Mouse (Mus musculus) thymus, postnatal 14 days (tissue): ENCODE measurements around the gene 0610010K14Rik.
A peak's percentile ranks its signal among the peaks of the same experiment; 100 is the strongest.

Experiments used
- DNase-seq: peaks from one replicate; pipeline ENCODE4 v3.0.0; 2021

The 0610010K14Rik gene

GRCm38 (mm10) chr11:70237457-70238167 lies at the start of gene 0610010K14Rik:
Gene 0610010K14Rik (minus strand): TSS chr11:70237914.
- DNase-seq, result peak; percentile 98

GRCm38 (mm10) chr11:70285686-70286085 lies 48.0 kb upstream of the 0610010K14Rik start:
- peak; percentile 68 for DNase-seq

- no peak for DNase-seq
These were observed 47.0 kb upstream of the 0610010K14Rik start for GRCm38 (mm10) chr11:70284757-70285156.

- no peak for DNase-seq
These were observed 46.0 kb upstream of the 0610010K14Rik start for GRCm38 (mm10) chr11:70283666-70284065.

GRCm38 (mm10) chr11:70280441-70280840 lies 42.7 kb upstream of the 0610010K14Rik start:
- no peak for DNase-seq

GRCm38 (mm10) chr11:70278961-70279360 lies 41.2 kb upstream of the 0610010K14Rik start:
- no peak for DNase-seq

GRCm38 (mm10) chr11:70271641-70272040 lies 33.9 kb upstream of the 0610010K14Rik start:
- DNase-seq, result no peak

- DNase-seq, result no peak
These were observed 28.7 kb upstream of the 0610010K14Rik start for GRCm38 (mm10) chr11:70266405-70266804.

- DNase-seq, result no peak
These were observed 28.1 kb upstream of the 0610010K14Rik start for GRCm38 (mm10) chr11:70265819-70266218.

GRCm38 (mm10) chr11:70265252-70265651 lies 27.5 kb upstream of the 0610010K14Rik start:
- peak; percentile 69 for DNase-seq

GRCm38 (mm10) chr11:70259035-70259434 lies 21.3 kb upstream of the 0610010K14Rik start:
- no peak for DNase-seq

- DNase-seq, result no peak
These were observed 17.3 kb upstream of the 0610010K14Rik start, which contains the start of gene Alox12 for GRCm38 (mm10) chr11:70254931-70255531. Gene Alox12 (minus strand): TSS chr11:70255353.

GRCm38 (mm10) chr11:70254337-70254736 lies 16.6 kb upstream of the 0610010K14Rik start:
- DNase-seq, result no peak

- DNase-seq, result no peak
These were observed 14.1 kb upstream of the 0610010K14Rik start for GRCm38 (mm10) chr11:70251853-70252252.

- no peak for DNase-seq
These were observed 12.4 kb upstream of the 0610010K14Rik start for GRCm38 (mm10) chr11:70250150-70250549.

- peak; percentile 87 for DNase-seq
These were observed 9.6 kb upstream of the 0610010K14Rik start for GRCm38 (mm10) chr11:70247136-70247845.

GRCm38 (mm10) chr11:70242591-70242990 lies 4.9 kb upstream of the 0610010K14Rik start:
- DNase-seq, result no peak

GRCm38 (mm10) chr11:70239541-70240279 lies 2.0 kb upstream of the 0610010K14Rik start, which contains the start of the genes Gm21988 and Rnasek:
Gene Gm21988 (minus strand): TSS chr11:70239830.
Gene Rnasek (minus strand): TSS chr11:70239842.
- peak; percentile 76 for DNase-seq

- DNase-seq, result no peak
These were observed 1.1 kb upstream of the 0610010K14Rik start for GRCm38 (mm10) chr11:70238591-70239440.

GRCm38 (mm10) chr11:70236717-70237116 lies 997 bp downstream of the 0610010K14Rik start:
- no peak for DNase-seq

GRCm38 (mm10) chr11:70235254-70235900 lies 2.3 kb downstream of the 0610010K14Rik start:
- no peak for DNase-seq
